Mouse (Mus musculus): ENCODE measurements around the gene Mboat7. TPM values are rescaled to one million over a fixed set of nuclear protein-coding genes. Genes with fewer than 3 reads are reported as not detected.
A peak's percentile ranks its signal among the peaks of the same experiment; 100 is the strongest.
"Not testable (repeated sequence)": the region's sequence is repeated elsewhere in the genome, so short reads cannot be mapped to it uniquely, and the experiment has no call there.

Gene Mboat7
- polyA plus RNA-seq, 1 experiment from 2014 or later, result 43.8 TPM

- Histone ChIP-seq H3K27ac (ENCODE audit: low read depth) (no peak overlapping the region), H3K9ac (ENCODE audit: low read length) (no peak overlapping the region), H3K4me3 (ENCODE audit: low read depth, low read length) (no peak overlapping the region), H3K9me3 (ENCODE audit: control insufficient read depth, low read length) (no peaks in the 10 kb centered on the region), H3K4me2 (ENCODE audit: low read length) (no peak overlapping the region), H3K4me1 (replicated peaks; ENCODE audit: control insufficient read depth, insufficient read depth, low read length) (peaks cover 12% of the 10 kb centered on the region; the same call in 1 of the 2 replicates), H3K36me3 (ENCODE audit: control insufficient read depth, insufficient read depth, low read length) (peaks cover 33% of the 10 kb centered on the region), H3K27me3 (replicated peaks; ENCODE audit: control insufficient read depth, insufficient read depth, low read length) (no peaks in the 10 kb centered on the region)
- ATAC-seq (replicated peaks; ENCODE audit: low FRiP score, low TSS enrichment, low read depth) (0 out of 2 replicates have a peak, but pooled peaks have one; percentile 1), DNase-seq (ENCODE audit: low spot score) (peak; percentile 53)
- 33% methylated on average over 7 of the region's 7 CpGs for WGBS
These were observed 14.5 kb upstream of the Mboat7 start for GRCm38 (mm10) chr7:3707568-3708413.

- Histone ChIP-seq H3K27ac (ENCODE audit: low read depth) (peak overlapping the region; percentile 43; the same call in 1 of the 2 replicates), H3K4me1 (replicated peaks; ENCODE audit: control insufficient read depth, insufficient read depth, low read length) (peaks cover 12% of the 10 kb centered on the region; the same call in 1 of the 2 replicates), H3K4me3 (ENCODE audit: low read depth, low read length) (no peak overlapping the region), H3K4me2 (ENCODE audit: low read length) (peak overlapping the region; percentile 5; the same call in 1 of the 2 replicates), H3K9me3 (ENCODE audit: control insufficient read depth, low read length) (no peaks in the 10 kb centered on the region), H3K36me3 (ENCODE audit: control insufficient read depth, insufficient read depth, low read length) (peaks cover 33% of the 10 kb centered on the region), H3K27me3 (replicated peaks; ENCODE audit: control insufficient read depth, insufficient read depth, low read length) (no peaks in the 10 kb centered on the region), H3K9ac (ENCODE audit: low read length) (no peak overlapping the region)
- ATAC-seq (replicated peaks; ENCODE audit: low FRiP score, low TSS enrichment, low read depth) (no peak), DNase-seq (ENCODE audit: low spot score) (no peak)
- 61% methylated on average over 4 of the region's 4 CpGs for WGBS
These were observed 13.7 kb upstream of the Mboat7 start for GRCm38 (mm10) chr7:3707027-3707426.

- H3K4me2 ChIP-seq (ENCODE audit: low read length), result peak overlapping the region; percentile 96
- H3K4me3 ChIP-seq (ENCODE audit: low read depth, low read length), result peak overlapping the region; percentile 93
- DNase-seq (ENCODE audit: low spot score), result no peak
- H3K36me3 ChIP-seq (ENCODE audit: control insufficient read depth, insufficient read depth, low read length), result peaks cover 34% of the 10 kb centered on the region
- peak overlapping the region; percentile 96 for H3K9ac ChIP-seq (ENCODE audit: low read length)
- H3K27me3 ChIP-seq (replicated peaks; ENCODE audit: control insufficient read depth, insufficient read depth, low read length), result no peaks in the 10 kb centered on the region
- H3K9me3 ChIP-seq (ENCODE audit: control insufficient read depth, low read length), result no peaks in the 10 kb centered on the region
- no peak for ATAC-seq (replicated peaks; ENCODE audit: low FRiP score, low TSS enrichment, low read depth)
- peaks cover 12% of the 10 kb centered on the region; the same call in 1 of the 2 replicates for H3K4me1 ChIP-seq (replicated peaks; ENCODE audit: control insufficient read depth, insufficient read depth, low read length)
- 58% methylated on average over 11 of the region's 11 CpGs for WGBS
- 0 out of 2 replicates have a peak overlapping the region, but pooled peaks have one; percentile 7 for H3K27ac ChIP-seq (ENCODE audit: low read depth)
These were observed 13.1 kb upstream of the Mboat7 start for GRCm38 (mm10) chr7:3706343-3706934.

- Histone ChIP-seq H3K9me3 (ENCODE audit: control insufficient read depth, low read length) (no peaks in the 10 kb centered on the region), H3K27ac (ENCODE audit: low read depth) (0 out of 2 replicates have a peak overlapping the region, but pooled peaks have one; percentile 7), H3K4me2 (ENCODE audit: low read length) (peak overlapping the region; percentile 96), H3K27me3 (replicated peaks; ENCODE audit: control insufficient read depth, insufficient read depth, low read length) (no peaks in the 10 kb centered on the region), H3K4me3 (ENCODE audit: low read depth, low read length) (peak overlapping the region; percentile 93), H3K4me1 (replicated peaks; ENCODE audit: control insufficient read depth, insufficient read depth, low read length) (peaks cover 12% of the 10 kb centered on the region; the same call in 1 of the 2 replicates), H3K9ac (ENCODE audit: low read length) (peak overlapping the region; percentile 96), H3K36me3 (ENCODE audit: control insufficient read depth, insufficient read depth, low read length) (peaks cover 39% of the 10 kb centered on the region)
- ATAC-seq (replicated peaks; ENCODE audit: low FRiP score, low TSS enrichment, low read depth) (no peak), DNase-seq (ENCODE audit: low spot score) (peak; percentile 56)
- WGBS, result 28% methylated on average over 6 of the region's 6 CpGs
These were observed 12.6 kb upstream of the Mboat7 start for GRCm38 (mm10) chr7:3705911-3706310.

GRCm38 (mm10) chr7:3705461-3705860 is 12.1 kb upstream of the Mboat7 start:
- Histone ChIP-seq H3K9ac (ENCODE audit: low read length) (peak overlapping the region; percentile 96), H3K4me3 (ENCODE audit: low read depth, low read length) (peak overlapping the region; percentile 93), H3K27ac (ENCODE audit: low read depth) (peak overlapping the region; percentile 95), H3K4me2 (ENCODE audit: low read length) (peak overlapping the region; percentile 96), H3K36me3 (ENCODE audit: control insufficient read depth, insufficient read depth, low read length) (peaks cover 43% of the 10 kb centered on the region), H3K4me1 (replicated peaks; ENCODE audit: control insufficient read depth, insufficient read depth, low read length) (peaks cover 12% of the 10 kb centered on the region; the same call in 1 of the 2 replicates)
- not testable (repeated sequence) for DNase-seq (ENCODE audit: low spot score); H3K9me3 ChIP-seq (ENCODE audit: control insufficient read depth, low read length); H3K27me3 ChIP-seq (replicated peaks; ENCODE audit: control insufficient read depth, insufficient read depth, low read length); ATAC-seq (replicated peaks; ENCODE audit: low FRiP score, low TSS enrichment, low read depth)
- 6% methylated on average over 6 of the region's 7 CpGs for WGBS

GRCm38 (mm10) chr7:3704475-3704874 is 11.2 kb upstream of the Mboat7 start:
- H3K36me3 ChIP-seq (ENCODE audit: control insufficient read depth, insufficient read depth, low read length), result peaks cover 53% of the 10 kb centered on the region
- peak overlapping the region; percentile 95 for H3K27ac ChIP-seq (ENCODE audit: low read depth)
- DNase-seq (ENCODE audit: low spot score), result no peak
- ATAC-seq (replicated peaks; ENCODE audit: low FRiP score, low TSS enrichment, low read depth), result peak; percentile 28
- peak overlapping the region; percentile 96 for H3K9ac ChIP-seq (ENCODE audit: low read length)
- WGBS, result under 1% methylated on average over 20 of the region's 20 CpGs
- peaks cover 12% of the 10 kb centered on the region; the same call in 1 of the 2 replicates for H3K4me1 ChIP-seq (replicated peaks; ENCODE audit: control insufficient read depth, insufficient read depth, low read length)
- H3K9me3 ChIP-seq (ENCODE audit: control insufficient read depth, low read length), result no peaks in the 10 kb centered on the region
- no peaks in the 10 kb centered on the region for H3K27me3 ChIP-seq (replicated peaks; ENCODE audit: control insufficient read depth, insufficient read depth, low read length)
- H3K4me2 ChIP-seq (ENCODE audit: low read length), result peak overlapping the region; percentile 96
- H3K4me3 ChIP-seq (ENCODE audit: low read depth, low read length), result peak overlapping the region; percentile 93

- DNase-seq (ENCODE audit: low spot score) (peak; percentile 98), ATAC-seq (replicated peaks; ENCODE audit: low FRiP score, low TSS enrichment, low read depth) (peak; percentile 92)
- WGBS, result 3% methylated on average over 42 of the region's 42 CpGs
- H3K4me3 ChIP-seq (ENCODE audit: low read depth, low read length), result peak within 1 kb of the TSS; percentile 93
- H3K27me3 ChIP-seq (replicated peaks; ENCODE audit: control insufficient read depth, insufficient read depth, low read length), result no peaks in the 10 kb centered on the region
- peaks cover 12% of the 10 kb centered on the region; the same call in 1 of the 2 replicates for H3K4me1 ChIP-seq (replicated peaks; ENCODE audit: control insufficient read depth, insufficient read depth, low read length)
- H3K36me3 ChIP-seq (ENCODE audit: control insufficient read depth, insufficient read depth, low read length), result peaks cover 58% of the 10 kb centered on the region
- H3K4me2 ChIP-seq (ENCODE audit: low read length), result peak within 1 kb of the TSS; percentile 96
- H3K9me3 ChIP-seq (ENCODE audit: control insufficient read depth, low read length), result no peaks in the 10 kb centered on the region
- H3K27ac ChIP-seq (ENCODE audit: low read depth), result peak within 1 kb of the TSS; percentile 95
- H3K9ac ChIP-seq (ENCODE audit: low read length), result peak within 1 kb of the TSS; percentile 96
These were observed 10.6 kb upstream of the Mboat7 start, which contains the start of gene Rps9 for GRCm38 (mm10) chr7:3703879-3704441. Rps9 (plus strand) TSS chr7:3703993.

- peaks cover 12% of the 10 kb centered on the region; the same call in 1 of the 2 replicates for H3K4me1 ChIP-seq (replicated peaks; ENCODE audit: control insufficient read depth, insufficient read depth, low read length)
- H3K4me3 ChIP-seq (ENCODE audit: low read depth, low read length), result peak overlapping the region; percentile 93
- 21% methylated on average over 6 of the region's 6 CpGs for WGBS
- H3K27me3 ChIP-seq (replicated peaks; ENCODE audit: control insufficient read depth, insufficient read depth, low read length), result no peaks in the 10 kb centered on the region
- H3K9me3 ChIP-seq (ENCODE audit: control insufficient read depth, low read length), result no peaks in the 10 kb centered on the region
- DNase-seq (ENCODE audit: low spot score) (no peak), ATAC-seq (replicated peaks; ENCODE audit: low FRiP score, low TSS enrichment, low read depth) (peak; percentile 42)
- peak overlapping the region; percentile 96 for H3K9ac ChIP-seq (ENCODE audit: low read length)
- H3K4me2 ChIP-seq (ENCODE audit: low read length), result peak overlapping the region; percentile 96
- peak overlapping the region; percentile 95 for H3K27ac ChIP-seq (ENCODE audit: low read depth)
- peaks cover 63% of the 10 kb centered on the region for H3K36me3 ChIP-seq (ENCODE audit: control insufficient read depth, insufficient read depth, low read length)
These were observed 10.0 kb upstream of the Mboat7 start for GRCm38 (mm10) chr7:3703148-3703878.

Measured in intestine, embryonic 14.5 days (tissue).